Mouse (Mus musculus) frontal cortex, postnatal 25 days (tissue): ENCODE results near the gene Gm2696.

Experiments used
- DNase-seq, 2 experiments: peaks; one replicate each; pipeline ENCODE4 v3.0.0; 2022; ENCODE audit warnings: low spot score in 2 of 2

The Gm2696 gene

GRCm38 (mm10) chr10:77846961-77847360 is 32.5 kb downstream of the Gm2696 start:
- DNase-seq, result no peak

GRCm38 (mm10) chr10:77847538-77847937 is 33.1 kb downstream of the Gm2696 start:
- DNase-seq, result no peak

GRCm38 (mm10) chr10:77852559-77852958 is 38.1 kb downstream of the Gm2696 start, which contains the start of gene Gm10318:
Gene Gm10318, plus strand, starts transcription at chr10:77852859.
- no peak for DNase-seq

GRCm38 (mm10) chr10:77861675-77862074 is 47.2 kb downstream of the Gm2696 start, which contains the start of gene Gm3285:
Gene Gm3285, plus strand, starts transcription at chr10:77861975.
- DNase-seq, result no peak

GRCm38 (mm10) chr10:77864067-77864761 is 49.7 kb downstream of the Gm2696 start:
- no peak for DNase-seq

- no peak for DNase-seq
These were observed 50.3 kb downstream of the Gm2696 start for GRCm38 (mm10) chr10:77864762-77865143.

- DNase-seq, result no peak
These were observed 53.1 kb downstream of the Gm2696 start for GRCm38 (mm10) chr10:77867546-77867945.

GRCm38 (mm10) chr10:77869651-77870050 is 55.2 kb downstream of the Gm2696 start:
- DNase-seq, result no peak

- peak in 1 of 2 experiments; percentile 39 for DNase-seq
These were observed 64.5 kb downstream of the Gm2696 start for GRCm38 (mm10) chr10:77878985-77879384.

GRCm38 (mm10) chr10:77880305-77880704 is 65.8 kb downstream of the Gm2696 start:
- no peak for DNase-seq

- no peak for DNase-seq
These were observed 68.1 kb downstream of the Gm2696 start for GRCm38 (mm10) chr10:77882553-77882952.
